ENCODE assay signal across 9 mouse cellular contexts in the genomic region with DNA sequence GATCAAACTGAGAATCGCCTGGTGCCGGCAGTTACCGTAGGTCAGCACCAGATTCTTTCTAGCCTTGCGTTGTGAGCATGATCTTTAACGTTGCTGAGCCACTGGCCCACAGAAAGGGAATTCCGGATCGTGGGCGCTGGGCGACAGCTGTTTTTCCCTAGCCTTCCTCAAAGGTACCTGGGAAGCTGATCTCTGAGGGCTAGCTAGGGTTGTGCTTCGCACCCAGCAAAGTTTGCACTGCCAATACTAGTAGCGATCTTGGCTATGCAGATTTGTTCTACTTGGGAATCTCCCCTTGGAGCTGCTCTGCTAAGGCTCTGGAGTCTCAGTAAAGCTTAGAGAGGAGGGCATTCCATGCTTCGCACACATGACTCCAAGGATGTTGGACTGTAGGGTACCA. TPM values are rescaled to one million over a fixed set of nuclear protein-coding genes. Genes with fewer than 3 reads are reported as not detected.
DNase-seq lines count a peak whose midpoint lies in the region; ATAC-seq and TF ChIP-seq lines count a peak whose summit lies in the region.
"Had no signal": no experiment of that assay in that cellular context is flagged by ENCODE, and none has a peak within 500 bp of the region (broad histone marks: within the 10 kb centered on the region; RNA-seq: fewer than 3 reads in every experiment).

No protein-coding gene starts in this region.

- peaks cover 100% of the 10 kb centered on the region for H3K27me3 ChIP-seq in forebrain, embryonic 12.5 days
- peaks cover 86% of the 10 kb centered on the region for H3K27me3 ChIP-seq in forebrain, embryonic 16.5 days (replicated peaks; ENCODE audit: control insufficient read depth, insufficient read depth, low read length)
- peaks cover 96% of the 10 kb centered on the region for H3K27me3 ChIP-seq in megakaryocyte, embryonic 14.5 days (replicated peaks)
- H3K27me3 ChIP-seq in liver, postnatal 0 days (ENCODE audit: insufficient read depth, low read length): peaks cover 89% of the 10 kb centered on the region
- H3K27me3 ChIP-seq in stomach, postnatal 0 days (ENCODE audit: control insufficient read depth, insufficient read depth, low read length): peaks cover 35% of the 10 kb centered on the region

- peak overlapping the region; percentile 6; the same call in 1 of the 2 replicates for H3K4me2 ChIP-seq in forebrain, embryonic 12.5 days
- H3K4me2 ChIP-seq in forebrain, embryonic 16.5 days (ENCODE audit: low read length): no peak overlapping the region
- peak overlapping the region; percentile 27; the same call in 1 of the 2 replicates for H3K4me2 ChIP-seq in liver, postnatal 0 days (ENCODE audit: low read depth, low read length)
- H3K4me2 ChIP-seq in stomach, postnatal 0 days (replicated peaks; ENCODE audit: low read depth): peak overlapping the region; percentile 45

- H3K4me1 ChIP-seq in forebrain, embryonic 12.5 days: peaks cover 38% of the 10 kb centered on the region
- H3K4me1 ChIP-seq in forebrain, embryonic 16.5 days (replicated peaks; ENCODE audit: control insufficient read depth, insufficient read depth, low read length): 0 out of 2 replicates have a peak, but pooled peaks cover 11% of the 10 kb centered on the region
- peaks cover 60% of the 10 kb centered on the region for H3K4me1 ChIP-seq in megakaryocyte, embryonic 14.5 days
- H3K4me1 ChIP-seq in liver, postnatal 0 days (ENCODE audit: insufficient read depth): peaks cover 15% of the 10 kb centered on the region
- H3K4me1 ChIP-seq in stomach, postnatal 0 days (replicated peaks; ENCODE audit: control insufficient read depth, insufficient read depth): no peaks in the 10 kb centered on the region

- DNase-seq in liver, postnatal 0 days: peak; percentile 12
- DNase-seq in stomach, postnatal 0 days (ENCODE audit: low spot score): no peak
- no peak for DNase-seq in left cerebral cortex, postnatal 25 days (ENCODE audit: low spot score in 2 of 2)
- no peak for DNase-seq in left cerebral cortex, postnatal 4 days

- no peaks in the 10 kb centered on the region for H3K9me3 ChIP-seq in forebrain, embryonic 12.5 days
- no peaks in the 10 kb centered on the region for H3K9me3 ChIP-seq in forebrain, embryonic 16.5 days (ENCODE audit: control insufficient read depth, low read length)
- H3K9me3 ChIP-seq in megakaryocyte, embryonic 14.5 days: peaks cover 14% of the 10 kb centered on the region; the same call in 1 of the 2 replicates
- H3K9me3 ChIP-seq in liver, postnatal 0 days (ENCODE audit: low read length): no peaks in the 10 kb centered on the region
- no peaks in the 10 kb centered on the region for H3K9me3 ChIP-seq in stomach, postnatal 0 days (ENCODE audit: control insufficient read depth, low read length)

- TF ChIP-seq CTCF in liver, postnatal 0 days (IDR thresholded peaks at IDR 0.05; ENCODE audit: low read depth): no peak
- TF ChIP-seq CTCF in stomach, postnatal 0 days (IDR thresholded peaks at IDR 0.05; ENCODE audit: low read depth): no peak

- no peak overlapping the region for H3K9ac ChIP-seq in forebrain, embryonic 12.5 days
- H3K9ac ChIP-seq in forebrain, embryonic 16.5 days (replicated peaks; ENCODE audit: low read depth, low read length): no peak overlapping the region
- no peak overlapping the region for H3K9ac ChIP-seq in liver, postnatal 0 days (replicated peaks)
- no peak overlapping the region; the same call in 1 of the 2 replicates for H3K9ac ChIP-seq in stomach, postnatal 0 days (ENCODE audit: low read length)

- no peak overlapping the region for H3K27ac ChIP-seq in forebrain, embryonic 12.5 days
- H3K27ac ChIP-seq in forebrain, embryonic 16.5 days (ENCODE audit: low read length): no peak overlapping the region
- H3K27ac ChIP-seq in liver, postnatal 0 days (ENCODE audit: low read depth): no peak overlapping the region
- H3K27ac ChIP-seq in stomach, postnatal 0 days (replicated peaks): no peak overlapping the region

- WGBS in forebrain, embryonic 12.5 days: under 1% methylated on average over 12 of the region's 12 CpGs
- 2% methylated on average over 12 of the region's 12 CpGs for WGBS in forebrain, embryonic 16.5 days
- WGBS in liver, postnatal 0 days (ENCODE audit: insufficient replicate concordance): under 1% methylated on average over 12 of the region's 12 CpGs
- WGBS in stomach, postnatal 0 days: 2% methylated on average over 12 of the region's 12 CpGs

- H3K4me3 ChIP-seq in forebrain, embryonic 12.5 days (replicated peaks): peak overlapping the region; percentile 16; the same call in 1 of the 2 replicates
- H3K4me3 ChIP-seq in forebrain, embryonic 16.5 days (replicated peaks; ENCODE audit: low read length): no peak overlapping the region
- H3K4me3 ChIP-seq in megakaryocyte, embryonic 14.5 days (replicated peaks): peak overlapping the region; percentile 85
- H3K4me3 ChIP-seq in liver, postnatal 0 days (ENCODE audit: low read depth, low read length): peak overlapping the region; percentile 30
- H3K4me3 ChIP-seq in stomach, postnatal 0 days (ENCODE audit: low read depth, low read length): peak overlapping the region; percentile 30

- H3K36me3 ChIP-seq in forebrain, embryonic 12.5 days (replicated peaks): no peaks in the 10 kb centered on the region
- no peaks in the 10 kb centered on the region for H3K36me3 ChIP-seq in forebrain, embryonic 16.5 days (ENCODE audit: control insufficient read depth, insufficient read depth)
- H3K36me3 ChIP-seq in megakaryocyte, embryonic 14.5 days (replicated peaks; ENCODE audit: low read length): no peaks in the 10 kb centered on the region
- H3K36me3 ChIP-seq in liver, postnatal 0 days (replicated peaks; ENCODE audit: insufficient read depth, low read length): no peaks in the 10 kb centered on the region
- no peaks in the 10 kb centered on the region for H3K36me3 ChIP-seq in stomach, postnatal 0 days (ENCODE audit: control insufficient read depth, insufficient read depth, low read length)

- no peak for TF ChIP-seq EP300 in liver, postnatal 0 days (IDR thresholded peaks at IDR 0.05; ENCODE audit: low read depth)
- TF ChIP-seq EP300 in stomach, postnatal 0 days (optimal IDR thresholded peaks at IDR 0.05): no peak

- ATAC-seq in forebrain, embryonic 12.5 days (ENCODE audit: low FRiP score): no peak
- no peak for ATAC-seq in forebrain, embryonic 16.5 days
- ATAC-seq in megakaryocyte, adult 5-6 weeks (ENCODE audit: poor library complexity, severe bottlenecking): no peak
- ATAC-seq in liver, postnatal 0 days: no peak
- ATAC-seq in stomach, postnatal 0 days (ENCODE audit: low FRiP score, low TSS enrichment): no peak

- intact Hi-C loops in left cerebral cortex, postnatal 25 days (cut with DNase I): loop anchor here (10.0 kb wide), 1 partner anchor 216 kb away; a partner anchor contains a TSS
- intact Hi-C loops in left cerebral cortex, postnatal 4 days (cut with DNase I): loop anchor here (10.0 kb wide), 1 partner anchor 216 kb away; a partner anchor contains a TSS

RNA-seq across cellular contexts. Expression of a gene that starts 1.6 kb away (rescaled TPM):
- 0.18 and 0.61 TPM in 2 replicates for polyA plus RNA-seq in forebrain, embryonic 12.5 days (2016; fragmentation: Nextera tagmentation; extraction: Ambion mirVana)
- polyA plus RNA-seq in forebrain, embryonic 16.5 days (2015; fragmentation: Nextera tagmentation; extraction: Ambion mirVana): 0.10 and 0.42 TPM in 2 replicates
- polyA plus RNA-seq in megakaryocyte, embryonic 14.5 days (2012; ENCODE audit: insufficient read depth, low replicate concordance): not detected in 2 replicates
- not detected in 2 replicates for total RNA-seq in megakaryocyte, adult 5-6 weeks (2015)
- total RNA-seq in megakaryocyte, adult 5-6 weeks (2017): not detected in 2 replicates
- not detected in 2 replicates for polyA plus RNA-seq in liver, postnatal 0 days (2015; fragmentation: Nextera tagmentation; extraction: Ambion mirVana)
- polyA plus RNA-seq in stomach, postnatal 0 days (2015; fragmentation: Nextera tagmentation; extraction: Ambion mirVana): not detected in 2 replicates
- total RNA-seq in left cerebral cortex, postnatal 25 days (2021): not detected
- total RNA-seq in left cerebral cortex, postnatal 4 days (2021): not detected
- total RNA-seq: layer of hippocampus, postnatal 14 days had no signal

RNA-seq across cellular contexts. Expression of a gene that starts 13.3 kb away (rescaled TPM):
- 0.18 and 0.24 TPM in 2 replicates for polyA plus RNA-seq in forebrain, embryonic 12.5 days (2016; fragmentation: Nextera tagmentation; extraction: Ambion mirVana)
- polyA plus RNA-seq in forebrain, embryonic 16.5 days (2015; fragmentation: Nextera tagmentation; extraction: Ambion mirVana): not detected in 2 replicates
- not detected in 2 replicates for polyA plus RNA-seq in megakaryocyte, embryonic 14.5 days (2012; ENCODE audit: insufficient read depth, low replicate concordance)
- 0.04 and 0.34 TPM in 2 replicates for total RNA-seq in megakaryocyte, adult 5-6 weeks (2015)
- not detected in 2 replicates for total RNA-seq in megakaryocyte, adult 5-6 weeks (2017)
- polyA plus RNA-seq in liver, postnatal 0 days (2015; fragmentation: Nextera tagmentation; extraction: Ambion mirVana): 0.04 and 0.08 TPM in 2 replicates
- polyA plus RNA-seq in stomach, postnatal 0 days (2015; fragmentation: Nextera tagmentation; extraction: Ambion mirVana): 0.11 TPM in 1 of 2 replicates, not detected in the other
- under 1 TPM; 0.37 to 0.62 TPM for total RNA-seq in left cerebral cortex, postnatal 25 days (2021)
- total RNA-seq in left cerebral cortex, postnatal 4 days (2021): under 1 TPM; 0.36 to 0.40 TPM

RNA-seq across cellular contexts. Expression of a gene that starts 18.1 kb away (rescaled TPM):
- 0.22 TPM in 1 of 2 replicates, not detected in the other for polyA plus RNA-seq in forebrain, embryonic 12.5 days (2016; fragmentation: Nextera tagmentation; extraction: Ambion mirVana)
- polyA plus RNA-seq in forebrain, embryonic 16.5 days (2015; fragmentation: Nextera tagmentation; extraction: Ambion mirVana): 0.46 and 0.58 TPM in 2 replicates
- 0.32 and 0.73 TPM in 2 replicates for polyA plus RNA-seq in megakaryocyte, embryonic 14.5 days (2012; ENCODE audit: insufficient read depth, low replicate concordance)
- total RNA-seq in megakaryocyte, adult 5-6 weeks (2015): not detected in 2 replicates
- total RNA-seq in megakaryocyte, adult 5-6 weeks (2017): 0.15 and 0.16 TPM in 2 replicates
- not detected in 2 replicates for polyA plus RNA-seq in liver, postnatal 0 days (2015; fragmentation: Nextera tagmentation; extraction: Ambion mirVana)
- 0.02 TPM in 1 of 2 replicates, not detected in the other for polyA plus RNA-seq in stomach, postnatal 0 days (2015; fragmentation: Nextera tagmentation; extraction: Ambion mirVana)
- 100 to 1,000 TPM; 829 to 842 TPM for total RNA-seq in left cerebral cortex, postnatal 25 days (2021)
- total RNA-seq in left cerebral cortex, postnatal 4 days (2021): 100 to 1,000 TPM; 113 to 118 TPM

RNA-seq across cellular contexts. Expression of a gene that starts 28.2 kb away (rescaled TPM):
- 58.2 and 58.3 TPM in 2 replicates for polyA plus RNA-seq in forebrain, embryonic 12.5 days (2016; fragmentation: Nextera tagmentation; extraction: Ambion mirVana)
- 82.6 and 99.9 TPM in 2 replicates for polyA plus RNA-seq in forebrain, embryonic 16.5 days (2015; fragmentation: Nextera tagmentation; extraction: Ambion mirVana)
- 7.0 and 17.8 TPM in 2 replicates for polyA plus RNA-seq in megakaryocyte, embryonic 14.5 days (2012; ENCODE audit: insufficient read depth, low replicate concordance)
- total RNA-seq in megakaryocyte, adult 5-6 weeks (2015): 28.3 and 35.9 TPM in 2 replicates
- 33.8 and 37.8 TPM in 2 replicates for total RNA-seq in megakaryocyte, adult 5-6 weeks (2017)
- 9.6 and 10.4 TPM in 2 replicates for polyA plus RNA-seq in liver, postnatal 0 days (2015; fragmentation: Nextera tagmentation; extraction: Ambion mirVana)
- 29.5 and 33.1 TPM in 2 replicates for polyA plus RNA-seq in stomach, postnatal 0 days (2015; fragmentation: Nextera tagmentation; extraction: Ambion mirVana)
- 100 to 1,000 TPM; 767 to 776 TPM for total RNA-seq in left cerebral cortex, postnatal 25 days (2021)
- total RNA-seq in left cerebral cortex, postnatal 4 days (2021): 100 to 1,000 TPM; 318 to 348 TPM

RNA-seq across cellular contexts. Expression of a gene that starts 40.1 kb away (rescaled TPM):
- 85.2 and 89.4 TPM in 2 replicates for polyA plus RNA-seq in forebrain, embryonic 12.5 days (2016; fragmentation: Nextera tagmentation; extraction: Ambion mirVana)
- polyA plus RNA-seq in forebrain, embryonic 16.5 days (2015; fragmentation: Nextera tagmentation; extraction: Ambion mirVana): 79.5 and 89.2 TPM in 2 replicates
- 237 and 264 TPM in 2 replicates for polyA plus RNA-seq in megakaryocyte, embryonic 14.5 days (2012; ENCODE audit: insufficient read depth, low replicate concordance)
- 60.5 TPM in 2 replicates for total RNA-seq in megakaryocyte, adult 5-6 weeks (2015)
- 99.7 and 126 TPM in 2 replicates for total RNA-seq in megakaryocyte, adult 5-6 weeks (2017)
- polyA plus RNA-seq in liver, postnatal 0 days (2015; fragmentation: Nextera tagmentation; extraction: Ambion mirVana): 42.0 and 47.4 TPM in 2 replicates
- 56.2 TPM in 2 replicates for polyA plus RNA-seq in stomach, postnatal 0 days (2015; fragmentation: Nextera tagmentation; extraction: Ambion mirVana)
- total RNA-seq in left cerebral cortex, postnatal 25 days (2021): 10 to 100 TPM; 44.1 to 55.6 TPM
- total RNA-seq in left cerebral cortex, postnatal 4 days (2021): 10 to 100 TPM; 35.0 to 38.1 TPM
